Mouse (Mus musculus) erythroblast, embryonic 14.5 days (primary cell): ENCODE measurements around the gene Safb2.

Source experiments
- GATA1 ChIP-seq: IDR thresholded peaks from 2 replicates; pipeline ENCODE4 v1.6.1; 2012; ENCODE audit warnings: low read length, inconsistent platforms, mixed read lengths
- TAL1 ChIP-seq: IDR thresholded peaks from 3 replicates; pipeline ENCODE4 v1.6.1; 2012; ENCODE audit warnings: low read length, inconsistent platforms, mixed read lengths

- TF ChIP-seq TAL1 (no peak), GATA1 (no peak)
Measured at GRCm38 (mm10) chr17:56614391-56615135, 30.2 kb upstream of the Safb2 start.
